Mouse (Mus musculus) monocyte, adult 5-6 weeks (primary cell): ENCODE results near the gene Lrmda. TPM values are rescaled to one million over a fixed set of nuclear protein-coding genes. Genes with fewer than 3 reads are reported as not detected.

Experiments
- ATAC-seq: fragments of 153-309, 156-312 bp; replicated peaks from 2 replicates; pipeline ENCODE4 v1.8.0; 2017; ENCODE audit warnings: mild to moderate bottlenecking; ENCODE audit not compliant: low TSS enrichment, insufficient number of reproducible peaks, severe bottlenecking, poor library complexity, low FRiP score
- total RNA-seq: library from RNA; stranded (forward); fragments of 200-1000, 200-491, 200-594 nt; gene quantifications from 3 replicates; pipeline ENCODE4 v1.2.3, GENCODE M21; 2017

The Lrmda gene
- total RNA-seq, 1 experiment from 2014 or later: 6.4 TPM

DNA sequence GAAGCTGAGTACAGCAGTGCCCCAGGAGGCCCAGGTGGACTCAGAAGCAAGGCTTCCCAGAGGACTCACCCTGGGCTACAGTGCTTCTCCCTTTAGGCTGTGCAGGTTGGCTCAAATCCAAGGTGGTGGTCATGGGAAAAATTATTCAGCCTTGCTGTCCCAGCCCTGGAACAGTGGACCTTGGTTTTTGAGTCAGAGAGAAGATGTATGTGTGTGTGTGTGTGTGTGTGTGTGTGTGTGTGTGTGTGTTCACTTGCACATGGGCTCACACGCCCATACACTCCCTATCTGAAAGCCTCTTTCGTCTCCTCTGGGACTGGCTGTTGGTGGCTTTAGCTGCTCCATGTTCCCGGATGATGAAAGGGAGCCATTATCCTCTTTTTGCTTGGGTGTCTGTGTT, 16.4 kb downstream of the Lrmda start:
- no peak for ATAC-seq

DNA sequence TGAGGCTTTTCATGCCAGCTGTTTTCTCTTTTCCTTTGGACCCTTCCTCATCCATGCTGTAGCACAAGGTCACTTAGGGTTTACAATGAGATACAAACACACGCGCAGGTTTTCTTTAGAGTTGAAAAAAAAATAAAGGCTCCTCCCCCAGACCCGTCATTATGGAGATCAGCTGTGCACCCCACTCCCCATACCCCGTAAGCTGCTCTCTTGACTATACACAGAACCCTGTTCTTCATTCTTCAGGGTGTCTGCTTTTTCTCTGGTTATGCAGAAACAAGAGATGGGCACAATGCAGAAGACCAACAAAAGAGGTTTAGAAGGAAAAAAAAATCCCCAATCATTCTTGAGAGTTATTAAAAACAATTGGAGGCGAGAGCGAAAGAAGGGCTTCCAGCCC, 16.8 kb downstream of the Lrmda start:
- no peak for ATAC-seq

GRCm38 (mm10) chr14:22036802-22037497, 17.4 kb downstream of the Lrmda start:
- ATAC-seq: no peak

DNA sequence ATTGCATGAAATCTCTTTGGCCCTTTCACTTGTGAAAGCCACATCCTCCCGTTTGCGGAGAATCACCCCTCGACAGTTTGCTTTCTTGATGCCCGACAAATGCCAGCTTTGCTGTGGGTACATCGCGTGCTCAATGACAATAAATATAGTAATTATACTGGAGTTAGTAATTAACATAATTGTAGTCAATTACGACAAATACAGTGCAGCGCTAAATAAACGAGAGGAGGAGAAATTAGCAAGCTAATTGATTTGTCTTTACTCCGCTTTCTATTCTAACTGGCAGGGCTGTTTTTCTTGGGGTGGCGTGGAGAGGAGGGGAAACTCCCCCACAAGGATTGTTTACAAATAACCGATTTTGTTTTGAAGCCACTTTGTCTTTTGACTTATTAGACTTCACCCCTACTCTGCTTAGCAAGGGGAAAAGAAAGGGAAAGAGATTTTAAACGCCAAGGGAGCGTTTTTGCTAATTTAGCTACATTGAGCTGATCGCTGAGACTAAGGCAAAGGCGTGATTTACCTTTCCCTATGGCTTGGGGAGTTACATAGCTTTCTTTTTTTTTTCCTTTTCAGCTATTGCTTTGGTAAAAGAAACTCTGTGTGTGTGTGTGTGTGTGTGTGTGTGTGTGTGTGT, 18.1 kb downstream of the Lrmda start:
- ATAC-seq: no peak

- ATAC-seq: no peak
Observed at GRCm38 (mm10) chr14:22042146-22042545, 22.6 kb downstream of the Lrmda start.

DNA sequence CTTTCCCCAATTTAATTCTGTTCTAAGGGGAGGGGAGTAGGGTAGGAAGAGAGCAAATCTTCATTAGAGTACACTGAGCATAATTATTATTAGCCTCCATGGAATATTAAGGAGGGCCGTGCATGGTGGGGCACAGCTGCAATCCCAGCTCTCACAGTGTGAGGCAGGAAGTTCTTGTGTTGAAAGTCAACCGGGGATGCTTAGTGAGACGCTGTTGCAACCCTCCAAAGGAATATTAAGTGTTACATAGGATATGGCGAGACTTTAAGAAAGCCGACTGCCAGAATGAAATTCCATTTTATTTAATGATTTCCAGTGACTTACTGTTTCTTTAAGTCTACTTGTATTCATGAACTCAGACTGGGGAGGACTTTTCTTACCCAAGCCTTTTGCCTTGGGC, 23.9 kb downstream of the Lrmda start:
- no peak for ATAC-seq

- no peak for ATAC-seq
Observed at GRCm38 (mm10) chr14:22046262-22046856, 26.8 kb downstream of the Lrmda start.

- no peak for ATAC-seq
Observed at GRCm38 (mm10) chr14:22048068-22048899, 28.8 kb downstream of the Lrmda start.

- no peak for ATAC-seq
Observed at GRCm38 (mm10) chr14:22048900-22049199, 29.3 kb downstream of the Lrmda start.

- no peak for ATAC-seq
Observed at GRCm38 (mm10) chr14:22049282-22049681, 29.8 kb downstream of the Lrmda start.

GRCm38 (mm10) chr14:22051941-22052664, 32.6 kb downstream of the Lrmda start:
- no peak for ATAC-seq

DNA sequence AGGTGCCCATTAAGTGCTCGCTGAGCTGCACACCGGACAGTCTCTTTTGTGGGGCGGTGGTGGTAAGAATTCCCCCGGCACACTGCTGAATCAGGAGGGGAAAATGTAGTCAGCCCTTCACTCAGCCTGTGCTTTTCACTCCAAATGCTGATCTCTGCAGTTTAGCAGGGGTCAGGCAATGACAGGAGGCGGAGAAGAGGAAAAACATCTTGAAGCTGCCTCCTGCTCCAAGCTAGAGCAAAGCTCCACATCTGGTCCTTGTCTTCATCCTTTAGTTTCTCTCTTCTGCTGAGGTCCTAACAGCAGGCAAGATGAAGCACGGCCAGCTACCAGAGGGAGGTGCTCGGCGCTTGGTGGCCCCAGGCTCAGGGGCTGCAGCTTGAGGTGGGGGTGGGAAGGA, 36.1 kb downstream of the Lrmda start:
- ATAC-seq: no peak

DNA sequence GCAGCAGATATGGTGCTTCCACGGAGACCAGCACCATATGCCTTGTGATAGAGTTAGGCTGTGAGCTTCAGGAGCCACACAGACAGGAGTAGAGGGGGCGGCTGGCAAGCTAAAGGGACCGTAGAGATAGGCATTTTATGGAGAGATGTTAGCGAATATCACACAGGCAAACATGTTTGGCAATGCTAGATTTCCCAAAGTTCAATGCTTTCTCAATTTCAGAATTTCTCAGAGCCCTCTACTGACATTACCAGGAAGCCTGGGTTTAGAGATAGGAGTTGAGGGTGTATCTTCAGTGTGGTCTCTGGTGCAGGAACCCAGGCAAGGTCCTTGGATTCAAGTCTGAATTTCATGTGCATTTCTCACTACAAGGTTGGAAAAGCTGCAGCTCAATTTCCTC, 36.7 kb downstream of the Lrmda start:
- ATAC-seq: no peak

DNA sequence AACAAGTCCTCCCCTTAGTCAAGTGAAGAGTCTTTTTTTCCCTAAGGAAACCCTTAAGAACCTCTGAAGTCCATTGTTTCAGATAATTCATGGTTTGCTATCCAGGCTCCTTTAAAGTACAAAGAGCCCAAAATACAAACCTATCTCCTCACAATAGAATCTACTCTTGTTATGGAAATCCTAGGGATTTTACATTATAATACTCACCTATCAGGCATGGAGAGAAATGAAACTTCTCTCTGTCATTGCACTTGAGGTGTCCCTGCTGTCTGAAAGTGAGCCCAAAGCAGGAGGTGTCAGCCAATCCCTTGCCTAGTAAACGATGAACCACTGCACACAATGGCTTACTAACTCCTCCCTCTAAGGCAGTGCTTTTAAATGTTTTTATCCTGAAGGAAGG, 39.2 kb downstream of the Lrmda start:
- ATAC-seq: no peak

GRCm38 (mm10) chr14:22059348-22059861, 39.9 kb downstream of the Lrmda start:
- no peak for ATAC-seq

DNA sequence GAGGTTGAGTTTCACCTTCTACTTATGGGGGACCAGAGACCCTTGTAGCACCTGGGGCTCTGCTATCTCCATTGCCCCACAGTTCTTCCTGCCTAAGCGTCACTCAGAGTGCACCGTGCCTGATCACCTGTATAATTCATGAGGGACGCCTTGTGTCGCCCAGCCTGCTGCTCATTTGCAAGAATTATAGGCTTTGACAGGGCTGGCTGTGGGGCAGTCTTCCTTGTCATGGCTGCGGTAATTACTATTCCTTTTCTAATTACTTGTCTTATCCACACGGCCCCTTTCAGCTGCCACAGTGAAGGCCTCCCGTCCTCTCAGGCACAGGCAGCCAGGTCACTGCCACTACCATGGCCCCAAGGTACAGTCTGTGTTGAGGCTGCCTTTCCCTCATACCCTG, 41.3 kb downstream of the Lrmda start:
- no peak for ATAC-seq

DNA sequence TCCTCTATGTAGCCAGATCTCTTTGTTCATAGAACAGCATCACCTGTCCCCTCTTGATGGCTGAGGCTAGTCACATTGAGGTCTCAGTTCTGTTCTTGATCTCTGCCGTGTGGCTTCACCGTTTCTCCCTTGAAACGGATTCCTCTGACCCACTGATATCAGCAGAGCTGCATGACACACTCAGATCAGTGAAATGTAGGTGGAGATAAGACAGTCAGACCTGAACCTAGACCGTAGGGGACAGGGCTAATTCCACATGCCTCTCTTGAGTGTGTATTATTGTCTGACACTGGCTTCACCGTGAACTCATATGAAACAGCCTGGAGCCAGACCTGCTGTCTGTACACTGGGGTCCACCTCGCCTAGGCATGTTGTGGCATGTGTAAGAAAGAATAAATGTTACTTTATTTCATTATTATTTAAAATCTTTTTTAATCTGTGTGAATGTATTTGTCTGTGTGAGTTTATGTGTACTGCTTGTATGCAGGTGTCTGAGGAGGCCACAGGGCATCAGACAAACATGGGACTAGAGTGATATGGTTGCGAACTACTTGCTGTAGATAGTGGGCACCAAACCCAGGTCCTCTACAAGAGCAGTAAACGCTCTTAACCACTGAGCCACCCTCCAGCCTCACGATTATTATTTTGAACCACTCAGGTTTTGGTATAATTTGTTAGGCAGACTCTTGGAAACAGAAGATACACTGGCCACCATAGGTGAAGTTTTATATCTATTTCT, 42.8 kb downstream of the Lrmda start:
- no peak for ATAC-seq

- no peak for ATAC-seq
Observed at GRCm38 (mm10) chr14:22069169-22069568, 49.7 kb downstream of the Lrmda start.
